Mouse (Mus musculus) bone marrow, adult 2 months (tissue): ENCODE measurements around the gene Vmn1r80. TPM values are rescaled to one million over a fixed set of nuclear protein-coding genes. Genes with fewer than 3 reads are reported as not detected.
"Not testable (repeated sequence)": the region's sequence is repeated elsewhere in the genome, so short reads cannot be mapped to it uniquely, and the experiment has no call there.

Experiments
- H3K27ac ChIP-seq: fragments of 200-500 bp; 2 replicates; pipeline ENCODE4 v1.5.1; 2012; ENCODE audit warnings: low read depth, mild to moderate bottlenecking, control low read depth, inconsistent platforms, low read length; ENCODE audit not compliant: control insufficient read depth, poor library complexity, insufficient read depth
- H3K4me1 ChIP-seq: fragments of 200-500 bp; 2 replicates; pipeline ENCODE4 v1.6.1; 2011; ENCODE audit warnings: low read length; ENCODE audit not compliant: control insufficient read depth, insufficient read depth
- H3K4me3 ChIP-seq: fragments of 200-500 bp; replicated peaks from 2 replicates; pipeline ENCODE3; 2011; ENCODE audit warnings: mild to moderate bottlenecking, low read depth, low read length, control low read depth; ENCODE audit not compliant: control insufficient read depth
- CTCF ChIP-seq: fragments of 200-500 bp; IDR thresholded peaks from 2 replicates; pipeline ENCODE4 v1.5.1; 2011; ENCODE audit warnings: low read length, control low read depth; ENCODE audit not compliant: control insufficient read depth, insufficient read depth
- POLR2A ChIP-seq: fragments of 200-500 bp; IDR thresholded peaks from 2 replicates; pipeline ENCODE4 v1.6.1; 2011; ENCODE audit warnings: low read depth, mild to moderate bottlenecking, control low read depth, low read length, borderline replicate concordance; ENCODE audit not compliant: control insufficient read depth
- WGBS: fragments of 180-500 bp; shearing (Covaris S2); methylation state at CpG from one replicate; pipeline ENCODE4 v1.1.7; 2018; 5-methylcytosine and 5-hydroxymethylcytosine counted together
- polyA plus RNA-seq: library from polyadenylated mRNA; stranded (reverse); fragments of >200 nt; gene quantifications from 2 replicates; pipeline ENCODE4 v1.2.4, GENCODE M21; 2011; ENCODE audit warnings: low replicate concordance; ENCODE audit not compliant: missing spikeins, insufficient read depth, insufficient read length

The Vmn1r80 gene
- 0.68 and 1.3 TPM in 2 replicates for polyA plus RNA-seq

DNA sequence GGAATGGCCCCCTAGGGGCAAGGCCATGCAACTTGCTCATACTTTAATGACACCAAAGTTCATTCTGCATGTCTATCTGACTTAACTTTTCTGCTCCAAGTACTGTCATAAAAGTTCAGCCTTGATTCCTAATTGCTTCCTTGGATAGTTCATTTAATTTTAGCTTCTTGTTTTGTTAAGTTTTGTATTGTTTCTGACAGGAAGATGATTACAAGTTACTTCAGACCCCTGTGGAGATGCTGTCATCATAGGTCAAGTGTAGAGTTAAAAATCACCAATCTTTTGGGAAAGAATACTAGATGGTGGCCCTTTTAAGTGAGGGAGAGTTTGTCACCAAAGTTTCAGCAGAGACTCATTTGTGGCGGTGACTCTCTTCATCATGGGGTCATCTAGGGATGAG, at the start of gene Vmn1r80:
Gene Vmn1r80, plus strand, starts transcription at position 301 of the 400 bp plus-strand sequence.
- WGBS: 74% methylated on average over 1 of the region's 1 CpGs
- no peaks in the 10 kb centered on the region for H3K4me1 ChIP-seq
- no peak within 1 kb of the TSS for H3K27ac ChIP-seq
- H3K4me3 ChIP-seq: no peak within 1 kb of the TSS
- TF ChIP-seq POLR2A: no peak
- TF ChIP-seq CTCF: no peak

- WGBS: 55% methylated on average over 2 of the region's 2 CpGs
- Histone ChIP-seq H3K4me1 (no peaks in the 10 kb centered on the region), H3K27ac (no peak within 1 kb of the TSS), H3K4me3 (no peak within 1 kb of the TSS)
- TF ChIP-seq POLR2A: no peak
- no peak for TF ChIP-seq CTCF
Measured at GRCm38 (mm10) chr7:12149957-12150356, 39.1 kb upstream of the Vmn1r80 start, which contains the start of gene Vmn1r78. Vmn1r78 (plus strand) TSS chr7:12150257.

DNA sequence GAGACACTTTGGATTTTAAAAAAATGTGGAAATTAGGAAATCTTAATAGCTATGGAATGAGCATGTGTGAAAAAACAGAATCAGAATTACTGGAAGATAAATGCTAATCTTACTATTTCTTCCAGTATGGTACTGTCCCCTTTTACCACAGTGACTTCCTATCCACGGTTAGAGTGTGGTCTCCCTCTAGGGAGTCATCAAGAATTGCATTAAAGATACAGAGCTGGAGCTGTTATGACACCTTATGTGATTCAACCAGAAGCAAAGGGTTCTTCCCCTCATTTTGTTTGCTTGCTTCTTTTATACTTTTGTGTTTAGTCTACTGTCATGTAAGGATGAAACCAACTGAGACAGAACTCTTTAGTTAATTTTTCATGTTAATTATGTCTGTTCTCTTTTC, 32.6 kb upstream of the Vmn1r80 start:
- not testable (repeated sequence) for H3K4me1 ChIP-seq, H3K27ac ChIP-seq, H3K4me3 ChIP-seq
- 36% methylated on average over 1 of the region's 1 CpGs for WGBS

DNA sequence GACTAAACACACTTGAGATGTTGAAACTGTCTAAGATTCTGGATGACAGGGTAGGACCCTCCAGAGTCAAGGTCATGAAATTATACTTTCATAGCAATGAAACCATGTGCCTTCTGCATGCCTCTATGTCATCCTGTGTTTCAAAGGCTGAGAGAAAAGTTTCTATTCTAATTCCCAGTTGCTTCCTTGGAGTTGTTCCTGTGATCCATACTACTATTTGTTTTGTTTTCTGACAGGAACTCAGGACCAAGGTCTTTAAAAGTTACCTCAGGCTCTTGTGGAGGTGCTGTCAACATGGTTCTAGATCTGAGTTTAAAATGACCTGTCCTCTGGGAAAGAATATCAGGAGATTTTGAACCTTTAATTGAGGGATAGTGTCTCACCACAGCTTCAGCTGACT, 18.1 kb upstream of the Vmn1r80 start, which contains the start of gene Vmn1r79:
Gene Vmn1r79, plus strand, starts transcription at position 301 of the 400 bp plus-strand sequence.
- not testable (repeated sequence) for H3K4me3 ChIP-seq

DNA sequence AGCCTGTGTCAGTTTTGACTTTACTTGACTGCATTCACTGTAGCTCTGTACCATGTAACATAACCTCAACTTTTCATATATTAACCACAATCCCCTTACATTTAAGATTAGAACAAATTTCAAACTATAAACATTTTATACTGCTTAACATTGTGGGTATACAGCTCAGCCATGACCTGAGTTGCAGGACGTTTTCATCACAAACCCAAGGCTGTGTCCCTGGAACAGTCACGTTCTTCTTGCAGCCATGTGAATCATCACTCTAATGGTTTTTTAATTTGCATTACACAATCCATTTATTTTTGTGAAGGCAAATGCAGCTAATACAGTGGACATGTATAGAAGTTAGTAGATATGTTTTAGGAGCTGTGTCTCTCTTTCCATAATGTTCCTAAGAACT, 16.2 kb upstream of the Vmn1r80 start:
- WGBS: 51% methylated on average over 2 of the region's 2 CpGs
- H3K27ac ChIP-seq, H3K4me1 ChIP-seq, H3K4me3 ChIP-seq: not testable (repeated sequence)

More for the DNA sequence above, 18.1 kb upstream of the Vmn1r80 start, which contains the start of gene Vmn1r79:
- H3K4me1 ChIP-seq, H3K27ac ChIP-seq: not testable (repeated sequence)

GRCm38 (mm10) chr7:12204141-12204540, 15.1 kb downstream of the Vmn1r80 start:
- TF ChIP-seq POLR2A (no peak), CTCF (no peak)
- no peak overlapping the region for H3K4me3 ChIP-seq
- no peaks in the 10 kb centered on the region for H3K4me1 ChIP-seq
- 67% methylated on average over 2 of the region's 2 CpGs for WGBS
- H3K27ac ChIP-seq: no peak overlapping the region

Other genes starting within 250 kb of the Vmn1r80 start
- not detected in 2 replicates for gene Vmn1r77, start 152.5 kb upstream of the Vmn1r80 start, polyA plus RNA-seq
- gene Vmn1r78, start 39.0 kb upstream of the Vmn1r80 start, polyA plus RNA-seq: not detected in 2 replicates
- gene Vmn1r79, start 18.0 kb upstream of the Vmn1r80 start, polyA plus RNA-seq: 0.45 TPM in 1 of 2 replicates, not detected in the other
- gene Vmn1r81, start 79.0 kb downstream of the Vmn1r80 start, polyA plus RNA-seq: not detected in 2 replicates
- gene Vmn1r82, start 111.1 kb downstream of the Vmn1r80 start, polyA plus RNA-seq: not detected in 2 replicates
- not detected in 2 replicates for gene Vmn1r83, start 140.2 kb downstream of the Vmn1r80 start, polyA plus RNA-seq
- gene Vmn1r84, start 180.0 kb downstream of the Vmn1r80 start, polyA plus RNA-seq: not detected in 2 replicates
- not detected in 2 replicates for gene Zfp551, start 233.5 kb downstream of the Vmn1r80 start, polyA plus RNA-seq